ENCODE assay signal across 16 mouse cellular contexts in the genomic region with DNA sequence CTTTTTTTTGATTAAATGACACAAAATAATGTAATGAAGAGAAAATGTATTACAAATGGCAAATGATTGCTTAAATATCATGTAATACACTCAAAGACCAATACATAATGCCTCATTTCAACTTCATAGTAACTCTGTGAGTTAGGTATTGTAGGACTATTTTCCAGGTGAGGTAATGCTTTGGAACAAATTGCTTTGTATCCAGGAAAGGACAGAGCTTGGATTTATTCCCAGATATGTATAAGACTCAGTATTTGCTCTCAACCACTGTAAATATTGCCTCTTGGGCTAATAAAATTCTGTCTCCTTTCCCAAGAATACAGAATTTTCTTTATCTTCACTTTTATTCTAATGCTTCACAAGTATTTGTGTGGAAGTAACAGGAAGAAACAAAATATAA.
"Had no signal": no experiment of that assay in that cellular context is flagged by ENCODE, and none has a peak within 500 bp of the region (broad histone marks: within the 10 kb centered on the region; RNA-seq: fewer than 3 reads in every experiment).

No protein-coding gene starts in this region.

- H3K4me2 ChIP-seq: liver, embryonic 15.5 days; lung, embryonic 15.5 days; midbrain, embryonic 11.5 days; midbrain, embryonic 13.5 days; midbrain, embryonic 15.5 days; neural tube, embryonic 12.5 days; stomach, embryonic 15.5 days had no signal

- DNase-seq: liver, postnatal 0 days; lung, postnatal 14 days; right cerebral cortex, postnatal 14 days; thymus, adult 2 months; thymus, postnatal 25 days; thymus, postnatal 4 days had no signal

- H3K36me3 ChIP-seq: liver, embryonic 15.5 days; lung, embryonic 15.5 days; midbrain, embryonic 13.5 days; midbrain, embryonic 15.5 days; neural tube, embryonic 12.5 days; stomach, embryonic 15.5 days had no signal

- H3K27ac ChIP-seq: liver, embryonic 15.5 days; macrophage; midbrain, embryonic 13.5 days; midbrain, embryonic 15.5 days; neural tube, embryonic 12.5 days; stomach, embryonic 15.5 days; stomach, postnatal 0 days had no signal

- H3K9me3 ChIP-seq: liver, embryonic 15.5 days; lung, embryonic 15.5 days; megakaryocyte, embryonic 14.5 days; midbrain, embryonic 13.5 days; midbrain, embryonic 15.5 days; neural tube, embryonic 12.5 days; stomach, embryonic 15.5 days had no signal

- H3K9ac ChIP-seq: liver, embryonic 15.5 days; liver, postnatal 0 days; lung, embryonic 15.5 days; midbrain, embryonic 13.5 days; midbrain, embryonic 15.5 days; neural tube, embryonic 12.5 days; stomach, embryonic 15.5 days had no signal

- ATAC-seq: liver, postnatal 0 days; midbrain, embryonic 13.5 days; midbrain, embryonic 15.5 days had no signal

- H3K4me1 ChIP-seq: liver, embryonic 15.5 days; lung, embryonic 15.5 days; midbrain, embryonic 13.5 days; midbrain, embryonic 15.5 days; neural tube, embryonic 12.5 days; stomach, embryonic 15.5 days had no signal

- H3K27me3 ChIP-seq: liver, embryonic 15.5 days; lung, embryonic 15.5 days; megakaryocyte, embryonic 14.5 days; midbrain, embryonic 13.5 days; midbrain, embryonic 15.5 days; neural tube, embryonic 12.5 days; stomach, embryonic 15.5 days had no signal

- H3K4me3 ChIP-seq: liver, embryonic 15.5 days; lung, embryonic 15.5 days; megakaryocyte, embryonic 14.5 days; midbrain, embryonic 13.5 days; midbrain, embryonic 15.5 days; neural tube, embryonic 12.5 days; stomach, embryonic 15.5 days had no signal
